Mouse (Mus musculus) myocyte (in vitro differentiated cells): ENCODE measurements at regions not wholly inside any gene's neighbourhood (a gene's known extent, or its start where the extent isn't known, plus 50 kb on each side); places are given as distances from the start of the nearest gene placed in this dataset.

Source experiments
- CEBPB ChIP-seq: IDR thresholded peaks from 2 replicates; pipeline ENCODE4 v1.6.1; 2011; ENCODE audit warnings: mild to moderate bottlenecking, moderate library complexity; ENCODE audit not compliant: poor library complexity, insufficient read depth, severe bottlenecking
- E2F4 ChIP-seq: IDR thresholded peaks from one replicate; pipeline ENCODE4 v1.6.1; 2011; ENCODE audit warnings: mild to moderate bottlenecking, control low read depth, moderate library complexity; ENCODE audit not compliant: insufficient read depth
- MAX ChIP-seq: IDR thresholded peaks from one replicate; pipeline ENCODE4 v1.6.1; 2011; ENCODE audit warnings: low read depth, mild to moderate bottlenecking, control low read depth
- MYOG ChIP-seq, 3 experiments: IDR thresholded peaks; one replicate each; pipeline ENCODE4 v1.6.1; 2011; ENCODE audit warnings: control low read depth in 2 of 3, low read depth in 2 of 3, mild to moderate bottlenecking in 2 of 3; ENCODE audit not compliant: insufficient read length in 2 of 3, control insufficient read depth in 1 of 3, insufficient read depth in 1 of 3
- POLR2A ChIP-seq: IDR thresholded peaks from one replicate; pipeline ENCODE4 v1.6.1; 2011; ENCODE audit warnings: low read depth, mild to moderate bottlenecking, control low read depth, moderate library complexity; ENCODE audit not compliant: insufficient read length
- POLR2AphosphoS2 ChIP-seq: IDR thresholded peaks from one replicate; pipeline ENCODE4 v1.6.1; 2011; ENCODE audit warnings: low read depth, control low read depth; ENCODE audit not compliant: insufficient read length
- TCF12 ChIP-seq: IDR thresholded peaks from one replicate; pipeline ENCODE4 v1.6.1; 2011; ENCODE audit warnings: mild to moderate bottlenecking, control low read depth; ENCODE audit not compliant: poor library complexity, insufficient read depth, severe bottlenecking
- USF1 ChIP-seq: IDR thresholded peaks from one replicate; pipeline ENCODE4 v1.6.1; 2011; ENCODE audit warnings: low read depth, mild to moderate bottlenecking, control low read depth, moderate library complexity

- TF ChIP-seq POLR2A (no peak), USF1 (no peak), MYOG (IDR thresholded peaks at IDR 0.05; ENCODE audit: control insufficient read depth in 1 of 3, insufficient read depth in 1 of 3, insufficient read length in 2 of 3, low read depth in 2 of 3) (no peak), POLR2AphosphoS2 (no peak), MAX (no peak), TCF12 (no peak), E2F4 (no peak), CEBPB (no peak)
These were observed 159.7 kb downstream of the Tmsb4x start for GRCm38 (mm10) chrX:167049191-167049968.
